Mouse (Mus musculus) adrenal gland, adult 8-10 months (tissue): ENCODE data around the gene Rnf11. TPM values are rescaled to one million over a fixed set of nuclear protein-coding genes. Genes with fewer than 3 reads are reported as not detected.

Experiments used
- DNase-seq: peaks from one replicate; pipeline ENCODE4 v3.0.0; 2022
- total RNA-seq, 4 experiments: library from RNA; stranded (reverse); gene quantifications; 2 replicates each; pipeline ENCODE4 v1.2.4; 2022

Gene Rnf11
- 100 to 1,000 TPM; 126 to 211 (median 174) TPM for total RNA-seq

- peak; percentile 38 for DNase-seq
Measured at GRCm38 (mm10) chr4:109484621-109485020, at the start of gene Rnf11. Gene Rnf11 (minus strand): TSS chr4:109484728.

GRCm38 (mm10) chr4:109531111-109531510, 46.6 kb upstream of the Rnf11 start, which contains the start of gene 4930522H14Rik:
Gene 4930522H14Rik (minus strand): TSS chr4:109531297.
- no peak for DNase-seq

GRCm38 (mm10) chr4:109530245-109530816, 45.8 kb upstream of the Rnf11 start:
- no peak for DNase-seq

- DNase-seq, result peak; percentile 42
Measured at GRCm38 (mm10) chr4:109504885-109505284, 20.4 kb upstream of the Rnf11 start.

GRCm38 (mm10) chr4:109498476-109498875, 13.9 kb upstream of the Rnf11 start:
- DNase-seq, result no peak

GRCm38 (mm10) chr4:109493581-109493980, 9.1 kb upstream of the Rnf11 start:
- no peak for DNase-seq

GRCm38 (mm10) chr4:109488812-109489211, 4.3 kb upstream of the Rnf11 start:
- DNase-seq, result no peak

- peak; percentile 56 for DNase-seq
Measured at GRCm38 (mm10) chr4:109482701-109483100, 1.8 kb downstream of the Rnf11 start.

- peak; percentile 75 for DNase-seq
Measured at GRCm38 (mm10) chr4:109481424-109481823, 3.1 kb downstream of the Rnf11 start.

GRCm38 (mm10) chr4:109477454-109477853, 7.1 kb downstream of the Rnf11 start:
- DNase-seq, result no peak

GRCm38 (mm10) chr4:109476554-109477014, 7.9 kb downstream of the Rnf11 start:
- DNase-seq, result peak; percentile 87

- peak; percentile 50 for DNase-seq
Measured at GRCm38 (mm10) chr4:109475577-109476553, 8.7 kb downstream of the Rnf11 start.

GRCm38 (mm10) chr4:109475078-109475477, 9.4 kb downstream of the Rnf11 start:
- no peak for DNase-seq

GRCm38 (mm10) chr4:109472566-109472965, 12.0 kb downstream of the Rnf11 start:
- DNase-seq, result no peak

- DNase-seq, result no peak
Measured at GRCm38 (mm10) chr4:109471606-109472005, 12.9 kb downstream of the Rnf11 start.

- DNase-seq, result no peak
Measured at GRCm38 (mm10) chr4:109467687-109468086, 16.8 kb downstream of the Rnf11 start.

- no peak for DNase-seq
Measured at GRCm38 (mm10) chr4:109463892-109464291, 20.6 kb downstream of the Rnf11 start.

GRCm38 (mm10) chr4:109460421-109461179, 23.9 kb downstream of the Rnf11 start:
- DNase-seq, result no peak

- no peak for DNase-seq
Measured at GRCm38 (mm10) chr4:109456821-109457220, 27.7 kb downstream of the Rnf11 start.

- DNase-seq, result no peak
Measured at GRCm38 (mm10) chr4:109448531-109448930, 36.0 kb downstream of the Rnf11 start.

- no peak for DNase-seq
Measured at GRCm38 (mm10) chr4:109445956-109446355, 38.6 kb downstream of the Rnf11 start.

GRCm38 (mm10) chr4:109445397-109445796, 39.1 kb downstream of the Rnf11 start:
- no peak for DNase-seq

- no peak for DNase-seq
Measured at GRCm38 (mm10) chr4:109444951-109445350, 39.6 kb downstream of the Rnf11 start.
